ENCODE assay signal across 22 mouse cellular contexts in genomic region chr17:83907538-83907937, GRCm38 (mm10). TPM values are rescaled to one million over a fixed set of nuclear protein-coding genes. Genes with fewer than 3 reads are reported as not detected.
DNase-seq lines count a peak whose midpoint lies in the region; ATAC-seq and TF ChIP-seq lines count a peak whose summit lies in the region.
"Had no signal": no experiment of that assay in that cellular context is flagged by ENCODE, and none has a peak within 500 bp of the region (broad histone marks: within the 10 kb centered on the region; RNA-seq: fewer than 3 reads in every experiment).

No protein-coding gene starts in this region.

- H3K9ac ChIP-seq in liver, embryonic 13.5 days: no peak overlapping the region
- H3K9ac ChIP-seq in liver, embryonic 14.5 days (replicated peaks): no peak overlapping the region
- H3K9ac ChIP-seq in hindbrain, postnatal 0 days (replicated peaks; ENCODE audit: low read length): no peak overlapping the region
- H3K9ac ChIP-seq: embryonic facial prominence, embryonic 12.5 days; forebrain, embryonic 15.5 days; hindbrain, embryonic 13.5 days had no signal

- H3K4me3 ChIP-seq in liver, embryonic 13.5 days (replicated peaks): no peak overlapping the region
- H3K4me3 ChIP-seq in liver, embryonic 14.5 days (ENCODE audit: insufficient read depth in 1 of 2, low read depth in 2 of 2, low read length in 2 of 2): no peak overlapping the region
- no peak overlapping the region for H3K4me3 ChIP-seq in hindbrain, postnatal 0 days (ENCODE audit: low read length)
- H3K4me3 ChIP-seq: embryonic facial prominence, embryonic 12.5 days; forebrain, embryonic 15.5 days; heart, embryonic 10.5 days; hindbrain, embryonic 13.5 days had no signal

- TF ChIP-seq CTCF in liver, embryonic 14.5 days (IDR thresholded peaks at IDR 0.05; ENCODE audit: low read depth): no peak
- no peak for TF ChIP-seq CTCF in hindbrain, postnatal 0 days (IDR thresholded peaks at IDR 0.05; ENCODE audit: low read depth)

- H3K27me3 ChIP-seq in liver, embryonic 13.5 days: peaks cover 1% of the 10 kb centered on the region; the same call in 1 of the 2 replicates
- no peaks in the 10 kb centered on the region for H3K27me3 ChIP-seq in liver, embryonic 14.5 days (ENCODE audit: control insufficient read depth, insufficient read depth, low read length)
- no peaks in the 10 kb centered on the region for H3K27me3 ChIP-seq in hindbrain, postnatal 0 days (ENCODE audit: insufficient read depth, low read length)
- H3K27me3 ChIP-seq: embryonic facial prominence, embryonic 12.5 days; forebrain, embryonic 15.5 days; hindbrain, embryonic 13.5 days; Patski had no signal

- WGBS in liver, embryonic 13.5 days (ENCODE audit: insufficient replicate concordance): 29% methylated on average over 3 of the region's 3 CpGs
- WGBS in liver, embryonic 14.5 days (ENCODE audit: insufficient replicate concordance): 25% methylated on average over 3 of the region's 3 CpGs
- 93% methylated on average over 3 of the region's 3 CpGs for WGBS in hindbrain, postnatal 0 days

- no peak for DNase-seq in frontal cortex, postnatal 14 days (ENCODE audit: low spot score in 2 of 2)
- DNase-seq in liver, embryonic 13.5 days: no peak
- DNase-seq in liver: no peak
- DNase-seq in liver, embryonic 14.5 days (ENCODE audit: low read depth in 3 of 3, low spot score in 3 of 3): no peak
- DNase-seq in hindbrain, postnatal 0 days (ENCODE audit: low spot score): no peak
- no peak for DNase-seq in retina, embryonic 14.5 days (ENCODE audit: low spot score)
- DNase-seq: adrenal gland, adult 2 months; adrenal gland, postnatal 25 days; B cell, adult 2 months; cerebellum, adult 18-20 months; cerebellum, postnatal 10 days; gastrocnemius, postnatal 36 days; heart, adult 11 months; heart, postnatal 10 days had no signal

- no peak overlapping the region for H3K27ac ChIP-seq in liver, embryonic 13.5 days
- H3K27ac ChIP-seq in liver, embryonic 14.5 days: no peak overlapping the region
- no peak overlapping the region for H3K27ac ChIP-seq in hindbrain, postnatal 0 days
- H3K27ac ChIP-seq: embryonic facial prominence, embryonic 12.5 days; forebrain, embryonic 15.5 days; heart, embryonic 10.5 days; hindbrain, embryonic 13.5 days had no signal

- H3K9me3 ChIP-seq in liver, embryonic 13.5 days (replicated peaks): no peaks in the 10 kb centered on the region
- no peaks in the 10 kb centered on the region for H3K9me3 ChIP-seq in liver, embryonic 14.5 days (ENCODE audit: control insufficient read depth, low read length)
- no peaks in the 10 kb centered on the region for H3K9me3 ChIP-seq in hindbrain, postnatal 0 days (ENCODE audit: low read length)
- H3K9me3 ChIP-seq: embryonic facial prominence, embryonic 12.5 days; forebrain, embryonic 15.5 days; heart, embryonic 10.5 days; hindbrain, embryonic 13.5 days had no signal

- peak; percentile 31; the same call in 1 of the 2 replicates for ATAC-seq in frontal cortex, adult (ENCODE audit: low TSS enrichment)
- no peak for ATAC-seq in liver, embryonic 13.5 days (ENCODE audit: low read depth)
- ATAC-seq in liver, embryonic 14.5 days (ENCODE audit: insufficient read depth): no peak
- ATAC-seq in hindbrain, postnatal 0 days: no peak
- ATAC-seq: forebrain, embryonic 15.5 days; Patski had no signal

- H3K36me3 ChIP-seq in liver, embryonic 13.5 days: no peaks in the 10 kb centered on the region
- H3K36me3 ChIP-seq in liver, embryonic 14.5 days (replicated peaks; ENCODE audit: control insufficient read depth, insufficient read depth, low read depth): no peaks in the 10 kb centered on the region
- no peaks in the 10 kb centered on the region for H3K36me3 ChIP-seq in hindbrain, postnatal 0 days (ENCODE audit: insufficient read depth, low read length)
- H3K36me3 ChIP-seq: embryonic facial prominence, embryonic 12.5 days; forebrain, embryonic 15.5 days; heart, embryonic 10.5 days; hindbrain, embryonic 13.5 days had no signal

- 0 out of 2 replicates have a peak, but pooled peaks have one; percentile 18 for TF ChIP-seq EP300 in liver, embryonic 14.5 days (IDR thresholded peaks at IDR 0.05; ENCODE audit: low read depth)

- H3K4me1 ChIP-seq in liver, embryonic 13.5 days (replicated peaks): peaks cover 49% of the 10 kb centered on the region
- H3K4me1 ChIP-seq in liver, embryonic 14.5 days (replicated peaks; ENCODE audit: control insufficient read depth in 2 of 2, insufficient read depth in 2 of 2, low read length in 1 of 2): peaks cover 0 to 39% of the 10 kb centered on the region in 2 experiments; a peak in 2 of 4 replicates
- no peaks in the 10 kb centered on the region for H3K4me1 ChIP-seq in hindbrain, postnatal 0 days (ENCODE audit: insufficient read depth, low read length)
- H3K4me1 ChIP-seq: forebrain, embryonic 15.5 days; hindbrain, embryonic 13.5 days had no signal

- 0 out of 2 replicates have a peak overlapping the region, but pooled peaks have one; percentile 2 for H3K4me2 ChIP-seq in liver, embryonic 13.5 days
- no peak overlapping the region for H3K4me2 ChIP-seq in liver, embryonic 14.5 days (ENCODE audit: low read depth)
- no peak overlapping the region for H3K4me2 ChIP-seq in hindbrain, postnatal 0 days (ENCODE audit: low read depth, low read length)
- H3K4me2 ChIP-seq: embryonic facial prominence, embryonic 12.5 days; forebrain, embryonic 15.5 days; hindbrain, embryonic 13.5 days had no signal

RNA-seq across cellular contexts. Expression of gene Haao, which starts 59.8 kb away (rescaled TPM):
- polyA plus RNA-seq in liver, embryonic 13.5 days (2015; fragmentation: Nextera tagmentation; extraction: Ambion mirVana): 16.2 and 17.1 TPM in 2 replicates
- polyA plus RNA-seq in liver, embryonic 14.5 days (2012; rRNA removed): 14.2 and 19.6 TPM in 2 replicates
- 30.5 and 33.3 TPM in 2 replicates for polyA plus RNA-seq in liver, embryonic 14.5 days (2014; fragmentation: Nextera tagmentation; extraction: Ambion mirVana)
- total RNA-seq in hindbrain, postnatal 0 days (2014; rRNA removed): 0.65 and 1.3 TPM in 2 replicates
- 0.28 and 0.76 TPM in 2 replicates for polyA plus RNA-seq in hindbrain, postnatal 0 days (2015; fragmentation: Nextera tagmentation; extraction: Ambion mirVana)
- total RNA-seq: gastrocnemius, postnatal 36 days; heart, postnatal 10 days had no signal
- polyA plus RNA-seq: forebrain, embryonic 11.5 days; forebrain, embryonic 15.5 days; heart, embryonic 14.5 days; Patski had no signal
